Mouse (Mus musculus) testis, adult 10 weeks (tissue): ENCODE data around the gene Fndc7. TPM values are rescaled to one million over a fixed set of nuclear protein-coding genes. Genes with fewer than 3 reads are reported as not detected.

Experiments used
- polyA plus RNA-seq: library from polyadenylated mRNA; stranded (reverse); fragments of 350-450 nt; fragmentation: Illumina TruSeq; extraction: RNeasy Lipid Tissue Mini Kit (QIAGEN cat#74804); gene quantifications from one replicate; pipeline ENCODE4 v1.2.3, GENCODE M21; 2014; ENCODE audit warnings: low read depth, low replicate concordance

The Fndc7 gene
- polyA plus RNA-seq: 0.43 TPM

DNA sequence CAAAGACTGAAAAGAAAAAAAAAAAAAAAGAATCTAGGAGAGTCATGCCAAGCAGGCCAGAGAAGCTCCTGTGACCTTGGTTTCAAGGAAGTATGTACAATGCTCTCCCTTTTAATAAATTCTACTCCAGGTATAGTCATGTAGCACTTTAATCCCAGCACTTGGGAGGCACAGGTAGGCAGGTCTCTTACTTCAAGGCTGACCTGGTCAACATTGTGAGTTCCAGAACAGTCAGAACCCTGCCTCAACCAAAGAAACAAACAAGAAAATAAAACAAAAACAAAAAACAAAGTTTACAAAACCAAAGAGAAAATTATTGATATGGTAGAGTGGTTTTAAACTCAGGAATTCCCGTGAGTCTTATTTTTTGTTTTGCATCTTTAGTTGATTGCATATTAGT, at the start of gene Fndc7:
TSS of gene Fndc7 (minus strand) at position 101 of the 400 bp plus-strand sequence.

DNA sequence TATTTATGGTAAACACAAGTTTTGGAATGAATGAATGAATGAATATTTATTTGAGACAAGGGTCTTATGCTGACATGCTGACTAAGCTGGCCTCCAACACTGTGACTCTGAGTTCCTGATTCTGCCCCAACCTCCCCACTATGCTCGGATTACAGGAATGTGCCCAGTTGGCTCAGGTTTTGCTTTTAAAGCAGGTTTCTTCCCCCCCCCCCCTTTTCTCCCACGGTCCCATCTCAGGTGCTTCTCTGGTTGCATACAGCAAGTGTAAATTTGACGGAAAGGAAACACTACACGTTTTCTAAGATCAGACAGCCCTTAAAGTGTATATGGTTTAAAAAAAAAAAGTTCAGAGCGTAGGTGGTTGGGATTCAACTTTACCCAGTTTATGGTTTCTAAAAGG, 49.8 kb upstream of the Fndc7 start, which contains the start of gene Henmt1:
TSS of gene Henmt1 (plus strand) at position 301 of the 400 bp plus-strand sequence.

DNA sequence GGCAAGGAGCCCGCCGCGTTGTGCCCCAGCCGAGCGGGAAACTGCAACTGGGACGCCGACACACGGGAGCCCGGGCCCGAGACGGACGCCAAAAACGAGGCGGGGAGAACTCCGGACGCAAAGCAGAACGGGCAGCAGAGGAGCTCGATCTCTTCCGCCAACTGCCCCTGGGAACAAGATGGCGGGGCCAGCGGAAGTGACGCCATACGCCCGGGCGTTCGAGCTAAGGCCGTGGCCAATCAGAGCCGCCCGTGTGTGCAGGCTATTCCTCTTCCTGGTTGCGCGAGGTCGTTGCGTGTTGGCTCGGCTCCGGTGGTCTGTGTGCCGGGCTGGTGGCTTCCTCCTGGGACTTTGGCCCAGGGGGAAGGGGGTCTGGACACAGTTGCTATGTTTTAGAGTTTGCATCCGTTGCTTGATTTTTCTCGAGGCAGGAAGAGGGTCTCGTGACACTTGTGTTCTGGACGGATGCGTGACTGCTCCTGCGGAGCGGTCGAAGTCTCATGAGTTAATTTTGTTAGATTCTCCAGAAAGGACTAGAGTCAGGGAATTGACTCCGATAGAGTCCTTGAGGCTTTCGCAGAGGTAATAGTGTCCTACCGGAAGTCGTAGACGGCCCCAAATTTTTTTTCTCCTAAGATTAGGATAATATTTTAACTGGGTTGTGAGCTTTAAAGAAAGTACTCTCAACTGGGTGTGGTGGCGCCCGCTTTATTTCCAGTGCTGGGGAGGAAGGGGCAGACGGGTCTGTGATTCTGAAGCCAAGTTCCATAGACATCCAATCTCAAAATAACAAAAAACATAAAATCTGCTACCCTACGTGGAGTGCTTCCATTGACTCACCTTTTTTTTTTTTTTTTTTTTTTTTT, 22.0 kb upstream of the Fndc7 start, which contains the start of gene Prpf38b:
TSS of gene Prpf38b (minus strand) at position 180 of the 866 bp plus-strand sequence.

DNA sequence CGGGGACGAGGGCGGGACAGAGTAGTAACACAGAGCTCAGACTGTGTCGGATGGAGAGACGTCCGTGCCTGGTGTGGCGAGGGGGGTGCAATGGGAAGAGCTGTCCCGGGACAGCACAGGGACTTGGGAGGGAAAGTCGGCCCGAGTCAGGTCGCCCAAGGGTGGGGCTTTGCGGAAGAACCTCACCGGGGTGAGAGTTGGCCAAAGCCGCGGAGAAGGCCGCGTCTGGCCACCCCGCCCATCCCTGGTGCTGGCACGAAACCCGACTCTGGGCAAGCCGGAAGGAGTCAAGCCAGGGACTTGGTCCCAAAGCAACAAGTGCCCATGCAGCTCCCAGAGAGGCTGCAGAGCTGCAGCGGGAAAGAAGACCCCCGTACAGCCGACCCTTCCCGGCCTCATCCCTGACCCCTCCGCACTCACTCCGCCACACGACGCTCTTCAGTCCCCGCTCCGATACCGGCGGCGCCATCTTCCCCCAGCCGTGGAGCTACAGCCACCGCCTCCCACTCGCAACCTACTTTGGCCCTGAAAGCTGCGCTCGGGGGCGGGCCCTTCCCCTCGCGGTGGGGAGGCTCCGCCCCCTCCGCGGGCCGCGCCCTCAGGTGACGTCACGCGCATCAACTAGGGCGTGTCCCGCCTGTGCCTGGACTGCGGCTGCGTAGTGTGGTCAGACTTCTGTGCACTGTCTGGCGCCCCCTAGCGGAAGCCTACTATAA, 49.6 kb downstream of the Fndc7 start, which contains the start of gene Stxbp3:
TSS of gene Stxbp3 (minus strand) at position 527 of the 716 bp plus-strand sequence.

Other genes starting within 250 kb of the Fndc7 start
- 20.2 TPM for gene Clcc1, start 236.1 kb downstream of the Fndc7 start, polyA plus RNA-seq
- gene Gpsm2, start 167.7 kb downstream of the Fndc7 start, polyA plus RNA-seq: 12.3 TPM
- 48.3 TPM for gene Aknad1, start 150.3 kb downstream of the Fndc7 start, polyA plus RNA-seq
- 32.1 TPM for gene Stxbp3, start 49.5 kb downstream of the Fndc7 start, polyA plus RNA-seq
- gene Prpf38b, start 21.7 kb upstream of the Fndc7 start, polyA plus RNA-seq: 97.7 TPM
- 39.8 TPM for gene Henmt1, start 49.9 kb upstream of the Fndc7 start, polyA plus RNA-seq
- not detected for gene Gm9857, start 50.4 kb upstream of the Fndc7 start, polyA plus RNA-seq
- 3.2 TPM for gene Fam102b, start 137.6 kb upstream of the Fndc7 start, polyA plus RNA-seq
- 38.4 TPM for gene Slc25a54, start 190.5 kb upstream of the Fndc7 start, polyA plus RNA-seq
- gene Slc25a24, start 233.1 kb upstream of the Fndc7 start, polyA plus RNA-seq: 13.5 TPM